Mouse (Mus musculus) gastrocnemius, adult 8-10 months (tissue): ENCODE data around the gene Chrna5. TPM values are rescaled to one million over a fixed set of nuclear protein-coding genes. Genes with fewer than 3 reads are reported as not detected.
A peak's percentile ranks its signal among the peaks of the same experiment; 100 is the strongest.
"Not testable (repeated sequence)": the region's sequence is repeated elsewhere in the genome, so short reads cannot be mapped to it uniquely, and the experiment has no call there.

ENCODE experiments used
- DNase-seq, 2 experiments: peaks; one replicate each; pipeline ENCODE4 v3.0.0; 2022; ENCODE audit warnings: low spot score in 2 of 2
- total RNA-seq, 4 experiments: library from RNA; stranded (reverse); gene quantifications; 2 replicates each; pipeline ENCODE4 v1.2.4; 2022

Gene Chrna5
- under 1 TPM in 1 of 4 experiments, not detected in 3; 0.11 TPM for total RNA-seq

DNA sequence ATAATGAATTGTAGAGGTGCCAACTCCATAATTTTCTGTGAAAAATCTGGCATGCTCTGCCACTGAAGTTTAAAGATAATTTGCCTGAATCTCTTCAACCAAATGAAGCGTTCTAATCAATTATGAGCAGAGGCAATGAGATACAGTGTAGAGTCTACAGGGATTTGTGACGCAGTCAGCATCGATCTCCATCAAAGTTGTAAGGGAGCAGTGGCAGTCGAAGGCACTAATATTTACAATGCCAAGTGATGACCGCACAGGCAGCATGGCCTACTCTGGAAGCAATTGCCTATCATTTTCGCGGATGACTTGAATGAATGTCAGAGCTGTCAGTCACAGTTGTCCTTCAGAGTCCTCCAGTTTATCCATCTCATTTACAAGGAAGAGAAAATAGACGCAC lies at the start of gene Chrna5:
TSS of gene Chrna5 (plus strand) at position 207 of the 400 bp plus-strand sequence.
- DNase-seq = no peak

DNA sequence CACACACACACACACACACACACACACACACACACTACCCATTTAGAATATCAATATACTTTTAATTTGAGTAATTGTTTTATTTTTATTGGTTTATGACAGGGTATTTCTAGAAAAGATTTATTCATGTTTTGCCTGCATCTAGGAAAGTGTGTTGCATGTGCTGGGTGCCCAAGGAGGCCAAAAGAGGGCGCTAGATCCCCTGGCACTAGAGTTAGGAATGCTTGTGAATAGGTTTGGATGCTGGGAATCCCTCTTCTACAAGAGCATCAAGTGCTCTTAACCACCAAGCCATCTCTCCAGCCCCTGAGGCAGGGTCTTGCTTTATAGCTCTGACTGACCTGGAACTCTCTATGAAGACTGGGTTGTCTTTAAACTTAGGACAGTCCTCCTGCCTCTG lies 48.9 kb upstream of the Chrna5 start:
- no peak for DNase-seq

- no peak for DNase-seq
Observed at GRCm38 (mm10) chr9:54932379-54932778, 48.3 kb upstream of the Chrna5 start.

DNA sequence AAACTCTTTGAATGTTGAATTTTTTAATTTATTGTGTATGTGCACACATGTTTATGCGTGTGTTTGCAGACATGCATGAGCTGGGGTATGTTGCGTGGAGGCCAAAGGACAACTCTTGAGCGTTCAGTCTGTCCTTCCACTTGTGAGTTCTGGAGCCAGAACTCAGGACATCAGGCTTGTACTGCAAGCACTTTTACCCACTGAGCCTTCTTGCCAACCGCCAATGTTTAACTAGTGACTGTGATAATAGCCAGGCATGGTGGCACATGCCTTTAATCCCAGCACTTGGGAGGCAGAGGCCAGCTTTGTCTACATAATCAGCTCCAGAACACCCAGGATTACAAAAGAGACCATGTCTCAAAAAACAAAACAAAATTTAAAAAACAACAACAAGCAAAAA lies 38.6 kb upstream of the Chrna5 start:
- no peak for DNase-seq

GRCm38 (mm10) chr9:54944467-54944866 lies 36.2 kb upstream of the Chrna5 start:
- no peak for DNase-seq

DNA sequence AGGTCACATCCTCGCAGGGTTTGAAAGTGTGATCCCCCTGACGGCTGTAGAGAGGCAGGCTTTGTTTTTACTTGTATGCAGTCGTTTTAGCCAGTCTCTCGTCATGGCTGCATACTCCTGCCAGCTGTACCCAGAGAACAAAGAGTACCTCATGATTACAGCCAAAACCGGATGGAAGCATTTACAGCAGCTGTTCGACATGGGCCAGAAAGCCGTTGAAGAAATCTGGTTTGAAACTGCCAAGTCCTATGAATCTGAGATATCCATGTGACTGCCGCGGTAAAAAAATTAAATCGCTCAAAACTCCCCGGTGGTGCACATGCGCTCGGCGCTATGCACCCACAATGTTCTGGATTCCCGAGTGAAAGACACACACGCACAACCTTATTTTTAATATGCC lies 34.4 kb upstream of the Chrna5 start:
- no peak for DNase-seq

GRCm38 (mm10) chr9:54949465-54949864 lies 31.2 kb upstream of the Chrna5 start:
- peak; percentile 7 to 12 for DNase-seq

DNA sequence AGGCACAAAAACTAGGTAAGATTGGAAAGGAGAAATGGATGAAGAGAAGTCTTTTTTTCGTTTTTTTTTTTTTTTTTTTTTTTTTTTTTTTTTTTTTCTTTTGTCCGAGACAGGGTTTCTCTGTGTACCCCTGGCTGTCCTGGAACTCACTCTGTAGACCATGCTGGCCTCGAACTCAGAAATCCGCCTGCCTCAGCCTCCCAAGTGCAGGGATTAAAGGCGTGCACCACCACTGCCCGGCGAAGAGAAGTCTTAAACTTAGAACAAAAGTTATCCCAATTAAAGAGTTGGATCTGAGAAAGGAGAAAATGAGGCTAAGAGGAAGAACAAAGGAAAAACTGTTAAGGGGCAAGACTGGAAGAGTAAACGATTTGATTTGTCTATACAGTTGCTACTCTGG lies 30.5 kb upstream of the Chrna5 start:
- not testable (repeated sequence) for DNase-seq

- peak; percentile 80 to 84 for DNase-seq
Observed at GRCm38 (mm10) chr9:54950575-54951321, 29.9 kb upstream of the Chrna5 start, which contains the start of the genes Psma4 and AY074887. Psma4 (plus strand) TSS chr9:54950790. AY074887 (minus strand) TSS chr9:54950998.

DNA sequence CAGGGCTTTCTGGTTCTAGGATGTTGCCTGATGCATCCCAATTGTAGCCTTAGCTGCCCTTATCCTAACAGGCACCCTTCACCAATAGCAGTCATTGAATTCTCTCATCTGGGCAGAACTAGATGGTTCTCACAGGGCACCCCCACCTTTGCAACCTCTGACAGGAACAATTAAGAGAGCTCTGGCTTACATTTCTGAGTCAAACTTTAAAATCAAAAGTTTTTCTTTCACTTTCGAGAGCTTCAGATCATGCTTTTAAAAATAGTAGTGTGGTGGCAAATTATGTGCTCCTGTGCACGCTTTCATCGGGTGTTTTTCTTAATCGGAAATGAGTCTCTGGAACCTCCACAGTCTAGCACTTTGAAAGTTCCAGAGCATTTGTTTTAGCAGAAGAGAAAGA lies 19.6 kb upstream of the Chrna5 start:
- DNase-seq = no peak

- no peak for DNase-seq
Observed at GRCm38 (mm10) chr9:54963669-54964068, 17.0 kb upstream of the Chrna5 start.

- no peak for DNase-seq
Observed at GRCm38 (mm10) chr9:54969972-54970637, 10.6 kb upstream of the Chrna5 start.

- no peak for DNase-seq
Observed at GRCm38 (mm10) chr9:54981291-54982191, 861 bp downstream of the Chrna5 start.

DNA sequence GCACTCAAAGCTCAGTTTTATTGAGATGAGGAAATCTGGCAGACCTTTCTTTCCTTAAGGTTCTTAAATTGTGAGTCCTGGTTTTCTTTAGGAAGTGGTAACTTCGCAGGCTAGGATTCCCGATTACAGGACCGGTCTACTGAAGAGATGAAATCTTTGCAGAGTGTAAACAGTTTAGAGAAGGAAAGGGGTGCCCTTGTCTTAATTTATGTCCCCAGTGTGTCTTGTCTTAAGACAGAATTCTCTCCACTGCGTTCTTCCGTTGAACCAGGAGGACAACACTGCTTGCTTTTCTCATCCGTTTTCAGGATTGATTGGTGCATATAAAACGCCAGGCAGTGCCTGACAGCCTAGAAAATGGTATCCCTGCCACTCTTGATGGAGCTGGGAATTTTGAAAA lies 1.7 kb downstream of the Chrna5 start:
- DNase-seq = no peak

GRCm38 (mm10) chr9:54990362-54990761 lies 9.7 kb downstream of the Chrna5 start:
- no peak for DNase-seq

GRCm38 (mm10) chr9:54994381-54994780 lies 13.7 kb downstream of the Chrna5 start:
- no peak for DNase-seq

- DNase-seq = no peak
Observed at GRCm38 (mm10) chr9:54995645-54996044, 15.0 kb downstream of the Chrna5 start.

DNA sequence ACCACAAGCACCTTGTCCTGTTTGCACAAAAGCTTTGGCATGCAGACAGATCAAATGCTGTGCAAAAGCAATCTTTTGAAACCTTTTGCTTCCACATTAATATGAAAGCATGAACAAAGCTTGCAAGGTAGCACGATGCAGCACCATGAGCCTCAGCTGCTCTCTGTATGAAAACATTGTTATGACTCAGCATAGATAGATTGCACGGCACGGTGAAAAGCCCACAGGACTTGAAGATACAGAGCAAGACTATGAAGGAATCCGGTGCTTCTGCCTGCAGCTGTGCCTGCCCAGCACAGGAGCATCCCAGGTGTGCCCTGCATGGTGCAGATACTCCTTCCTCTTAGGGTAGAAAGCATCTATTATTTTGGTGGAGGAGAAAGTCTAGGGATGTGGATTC lies 22.9 kb downstream of the Chrna5 start:
- DNase-seq = no peak

GRCm38 (mm10) chr9:55009692-55010091 lies 29.0 kb downstream of the Chrna5 start:
- DNase-seq = no peak

GRCm38 (mm10) chr9:55010588-55011350 lies 30.1 kb downstream of the Chrna5 start:
- no peak for DNase-seq

DNA sequence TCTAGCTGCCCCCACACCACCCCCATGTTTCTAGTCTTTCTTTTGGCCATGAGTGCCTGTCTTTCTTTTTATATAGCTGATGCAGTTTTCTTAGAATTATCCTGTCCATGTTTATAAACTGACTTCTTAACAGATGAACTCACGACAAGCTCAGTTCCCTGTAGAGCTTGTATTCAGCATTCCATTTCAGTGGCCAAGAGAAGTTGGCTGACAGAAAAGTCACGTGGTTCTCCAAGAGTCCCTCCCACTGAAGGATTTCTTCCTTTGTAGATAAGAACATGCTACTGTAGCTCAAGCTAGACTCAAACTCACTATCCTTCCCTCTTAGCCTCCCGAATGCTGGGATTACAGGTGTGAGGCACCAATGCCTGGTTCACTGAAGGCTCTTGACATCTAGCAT lies 36.2 kb downstream of the Chrna5 start:
- DNase-seq = no peak
